Mouse (Mus musculus): Measurements from ENCODE around the gene Klf5. TPM values are rescaled to one million over a fixed set of nuclear protein-coding genes. Genes with fewer than 3 reads are reported as not detected.

The Klf5 gene
- polyA plus RNA-seq, 1 experiment from 2014 or later = 3.7 TPM

GRCm38 (mm10) chr14:99352989-99353388 lies 54.5 kb downstream of the Klf5 start:
- Histone ChIP-seq H3K36me3 (ENCODE audit: control insufficient read depth, insufficient read depth, low read length) (no peaks in the 10 kb centered on the region), H3K4me2 (ENCODE audit: low read length) (no peak overlapping the region), H3K4me3 (ENCODE audit: low read depth, low read length) (no peak overlapping the region), H3K4me1 (ENCODE audit: control insufficient read depth, insufficient read depth, low read length) (no peaks in the 10 kb centered on the region), H3K9me3 (replicated peaks; ENCODE audit: control insufficient read depth, low read length, poor library complexity, severe bottlenecking) (no peaks in the 10 kb centered on the region), H3K9ac (ENCODE audit: low read depth, low read length) (no peak overlapping the region), H3K27ac (ENCODE audit: low read length) (no peak overlapping the region), H3K27me3 (ENCODE audit: control insufficient read depth, insufficient read depth, low read depth, low read length) (no peaks in the 10 kb centered on the region)
- 65% methylated on average over 4 of the region's 4 CpGs for WGBS
- no peak for ATAC-seq

- no peak overlapping the region for H3K27ac ChIP-seq (ENCODE audit: low read length)
- no peaks in the 10 kb centered on the region for H3K9me3 ChIP-seq (replicated peaks; ENCODE audit: control insufficient read depth, low read length, poor library complexity, severe bottlenecking)
- ATAC-seq = no peak
- H3K4me2 ChIP-seq (ENCODE audit: low read length) = no peak overlapping the region
- H3K36me3 ChIP-seq (ENCODE audit: control insufficient read depth, insufficient read depth, low read length) = no peaks in the 10 kb centered on the region
- H3K4me3 ChIP-seq (ENCODE audit: low read depth, low read length) = no peak overlapping the region
- H3K27me3 ChIP-seq (ENCODE audit: control insufficient read depth, insufficient read depth, low read depth, low read length) = no peaks in the 10 kb centered on the region
- 54% methylated on average over 2 of the region's 2 CpGs for WGBS
- no peaks in the 10 kb centered on the region for H3K4me1 ChIP-seq (ENCODE audit: control insufficient read depth, insufficient read depth, low read length)
- H3K9ac ChIP-seq (ENCODE audit: low read depth, low read length) = no peak overlapping the region
Measured at GRCm38 (mm10) chr14:99354046-99354445, 55.6 kb downstream of the Klf5 start.

GRCm38 (mm10) chr14:99354761-99355609 lies 56.5 kb downstream of the Klf5 start:
- Histone ChIP-seq H3K4me3 (ENCODE audit: low read depth, low read length) (no peak overlapping the region), H3K9me3 (replicated peaks; ENCODE audit: control insufficient read depth, low read length, poor library complexity, severe bottlenecking) (no peaks in the 10 kb centered on the region), H3K4me1 (ENCODE audit: control insufficient read depth, insufficient read depth, low read length) (no peaks in the 10 kb centered on the region), H3K36me3 (ENCODE audit: control insufficient read depth, insufficient read depth, low read length) (no peaks in the 10 kb centered on the region), H3K4me2 (ENCODE audit: low read length) (no peak overlapping the region), H3K9ac (ENCODE audit: low read depth, low read length) (no peak overlapping the region), H3K27ac (ENCODE audit: low read length) (no peak overlapping the region), H3K27me3 (ENCODE audit: control insufficient read depth, insufficient read depth, low read depth, low read length) (no peaks in the 10 kb centered on the region)
- 90% methylated on average over 10 of the region's 10 CpGs for WGBS
- ATAC-seq = no peak

- 87% methylated on average over 1 of the region's 1 CpGs for WGBS
- no peak for ATAC-seq
Measured at GRCm38 (mm10) chr14:99355610-99355870, 57.0 kb downstream of the Klf5 start.

GRCm38 (mm10) chr14:99362956-99363355 lies 64.5 kb downstream of the Klf5 start:
- 91% methylated on average over 5 of the region's 5 CpGs for WGBS
- no peaks in the 10 kb centered on the region for H3K36me3 ChIP-seq (ENCODE audit: control insufficient read depth, insufficient read depth, low read length)
- no peak for ATAC-seq

More at GRCm38 (mm10) chr14:99355610-99355870, 57.0 kb downstream of the Klf5 start:
- H3K4me2 ChIP-seq (ENCODE audit: low read length) = no peak overlapping the region
- H3K9me3 ChIP-seq (replicated peaks; ENCODE audit: control insufficient read depth, low read length, poor library complexity, severe bottlenecking) = no peaks in the 10 kb centered on the region
- no peaks in the 10 kb centered on the region for H3K27me3 ChIP-seq (ENCODE audit: control insufficient read depth, insufficient read depth, low read depth, low read length)
- H3K36me3 ChIP-seq (ENCODE audit: control insufficient read depth, insufficient read depth, low read length) = no peaks in the 10 kb centered on the region
- H3K4me1 ChIP-seq (ENCODE audit: control insufficient read depth, insufficient read depth, low read length) = no peaks in the 10 kb centered on the region
- H3K27ac ChIP-seq (ENCODE audit: low read length) = no peak overlapping the region
- H3K9ac ChIP-seq (ENCODE audit: low read depth, low read length) = no peak overlapping the region
- no peak overlapping the region for H3K4me3 ChIP-seq (ENCODE audit: low read depth, low read length)

GRCm38 (mm10) chr14:99364007-99364784 lies 65.7 kb downstream of the Klf5 start:
- 86% methylated on average over 12 of the region's 12 CpGs for WGBS
- no peaks in the 10 kb centered on the region for H3K9me3 ChIP-seq (replicated peaks; ENCODE audit: control insufficient read depth, low read length, poor library complexity, severe bottlenecking)
- no peak overlapping the region for H3K4me3 ChIP-seq (ENCODE audit: low read depth, low read length)
- H3K4me1 ChIP-seq (ENCODE audit: control insufficient read depth, insufficient read depth, low read length) = peaks cover 12% of the 10 kb centered on the region; the same call in 1 of the 2 replicates
- H3K4me2 ChIP-seq (ENCODE audit: low read length) = no peak overlapping the region
- no peaks in the 10 kb centered on the region for H3K27me3 ChIP-seq (ENCODE audit: control insufficient read depth, insufficient read depth, low read depth, low read length)
- H3K9ac ChIP-seq (ENCODE audit: low read depth, low read length) = no peak overlapping the region
- no peak for ATAC-seq
- H3K36me3 ChIP-seq (ENCODE audit: control insufficient read depth, insufficient read depth, low read length) = no peaks in the 10 kb centered on the region
- H3K27ac ChIP-seq (ENCODE audit: low read length) = no peak overlapping the region

More at GRCm38 (mm10) chr14:99362956-99363355, 64.5 kb downstream of the Klf5 start:
- H3K4me3 ChIP-seq (ENCODE audit: low read depth, low read length) = no peak overlapping the region
- no peak overlapping the region for H3K4me2 ChIP-seq (ENCODE audit: low read length)
- peaks cover 12% of the 10 kb centered on the region; the same call in 1 of the 2 replicates for H3K4me1 ChIP-seq (ENCODE audit: control insufficient read depth, insufficient read depth, low read length)
- H3K27ac ChIP-seq (ENCODE audit: low read length) = no peak overlapping the region
- H3K27me3 ChIP-seq (ENCODE audit: control insufficient read depth, insufficient read depth, low read depth, low read length) = no peaks in the 10 kb centered on the region
- no peak overlapping the region for H3K9ac ChIP-seq (ENCODE audit: low read depth, low read length)
- H3K9me3 ChIP-seq (replicated peaks; ENCODE audit: control insufficient read depth, low read length, poor library complexity, severe bottlenecking) = no peaks in the 10 kb centered on the region

Other genes with a start within 250 kb of the Klf5 start
- gene Pibf1, start 199.3 kb upstream of the Klf5 start, polyA plus RNA-seq (2015; fragmentation: Nextera tagmentation; extraction: Ambion mirVana) = 17.2 and 19.3 TPM in 2 replicates
- gene Dis3, start 198.9 kb upstream of the Klf5 start, polyA plus RNA-seq (2015; fragmentation: Nextera tagmentation; extraction: Ambion mirVana) = 22.6 and 26.9 TPM in 2 replicates

Data from midbrain, embryonic 16.5 days (tissue).